Mouse (Mus musculus): ENCODE data around the gene Dgcr8.
"Not testable (repeated sequence)": the region's sequence is repeated elsewhere in the genome, so short reads cannot be mapped to it uniquely, and the experiment has no call there.

Gene Dgcr8

GRCm38 (mm10) chr16:18289067-18289588 is at the start of gene Dgcr8:
Dgcr8 (minus strand) TSS chr16:18289246.
- peak; percentile 99 for DNase-seq (ENCODE audit: inconsistent age in 2 of 2, low spot score in 1 of 2)

GRCm38 (mm10) chr16:18337261-18337660 is 48.2 kb upstream of the Dgcr8 start:
- peak; percentile 58 to 82 for DNase-seq (ENCODE audit: inconsistent age in 2 of 2, low spot score in 1 of 2)

GRCm38 (mm10) chr16:18335981-18336380 is 46.9 kb upstream of the Dgcr8 start:
- no peak for DNase-seq (ENCODE audit: inconsistent age in 2 of 2, low spot score in 1 of 2)

GRCm38 (mm10) chr16:18333976-18334375 is 44.9 kb upstream of the Dgcr8 start:
- peak; percentile 58 to 78 for DNase-seq (ENCODE audit: inconsistent age in 2 of 2, low spot score in 1 of 2)

GRCm38 (mm10) chr16:18328524-18328923 is 39.5 kb upstream of the Dgcr8 start:
- peak; percentile 19 to 31 for DNase-seq (ENCODE audit: inconsistent age in 2 of 2, low spot score in 1 of 2)

- DNase-seq (ENCODE audit: inconsistent age in 2 of 2, low spot score in 1 of 2): no peak
These were observed 38.9 kb upstream of the Dgcr8 start for GRCm38 (mm10) chr16:18327936-18328335.

- no peak for DNase-seq (ENCODE audit: inconsistent age in 2 of 2, low spot score in 1 of 2)
These were observed 36.7 kb upstream of the Dgcr8 start for GRCm38 (mm10) chr16:18325741-18326140.

GRCm38 (mm10) chr16:18324031-18324430 is 35.0 kb upstream of the Dgcr8 start:
- no peak for DNase-seq (ENCODE audit: inconsistent age in 2 of 2, low spot score in 1 of 2)

- no peak for DNase-seq (ENCODE audit: inconsistent age in 2 of 2, low spot score in 1 of 2)
These were observed 34.4 kb upstream of the Dgcr8 start for GRCm38 (mm10) chr16:18323460-18323859.

- DNase-seq (ENCODE audit: inconsistent age in 2 of 2, low spot score in 1 of 2): no peak
These were observed 32.4 kb upstream of the Dgcr8 start for GRCm38 (mm10) chr16:18321443-18321842.

- no peak for DNase-seq (ENCODE audit: inconsistent age in 2 of 2, low spot score in 1 of 2)
These were observed 29.9 kb upstream of the Dgcr8 start for GRCm38 (mm10) chr16:18318992-18319391.

GRCm38 (mm10) chr16:18308159-18308558 is 19.1 kb upstream of the Dgcr8 start:
- DNase-seq (ENCODE audit: inconsistent age in 2 of 2, low spot score in 1 of 2): no peak

GRCm38 (mm10) chr16:18289614-18290013 is 568 bp upstream of the Dgcr8 start:
- not testable (repeated sequence) for DNase-seq (ENCODE audit: inconsistent age in 2 of 2, low spot score in 1 of 2)

- no peak for DNase-seq (ENCODE audit: inconsistent age in 2 of 2, low spot score in 1 of 2)
These were observed 425 bp downstream of the Dgcr8 start for GRCm38 (mm10) chr16:18288581-18289061.

GRCm38 (mm10) chr16:18288166-18288565 is 880 bp downstream of the Dgcr8 start:
- peak; percentile 30 to 74 for DNase-seq (ENCODE audit: inconsistent age in 2 of 2, low spot score in 1 of 2)

GRCm38 (mm10) chr16:18275166-18275565 is 13.9 kb downstream of the Dgcr8 start:
- no peak for DNase-seq (ENCODE audit: inconsistent age in 2 of 2, low spot score in 1 of 2)

- DNase-seq (ENCODE audit: inconsistent age in 2 of 2, low spot score in 1 of 2): peak in 1 of 2 experiments; percentile 46
These were observed 20.9 kb downstream of the Dgcr8 start for GRCm38 (mm10) chr16:18268182-18268581.

GRCm38 (mm10) chr16:18265024-18265423 is 24.0 kb downstream of the Dgcr8 start:
- DNase-seq (ENCODE audit: inconsistent age in 2 of 2, low spot score in 1 of 2): no peak

- DNase-seq (ENCODE audit: inconsistent age in 2 of 2, low spot score in 1 of 2): no peak
These were observed 30.8 kb downstream of the Dgcr8 start, which contains the start of gene Gm49776 for GRCm38 (mm10) chr16:18258221-18258620. Gm49776 (minus strand) TSS chr16:18258321.

- DNase-seq (ENCODE audit: inconsistent age in 2 of 2, low spot score in 1 of 2): no peak
These were observed 35.2 kb downstream of the Dgcr8 start for GRCm38 (mm10) chr16:18253866-18254265.

- DNase-seq (ENCODE audit: inconsistent age in 2 of 2, low spot score in 1 of 2): peak in 1 of 2 experiments; percentile 22
These were observed 36.3 kb downstream of the Dgcr8 start for GRCm38 (mm10) chr16:18252736-18253135.

- peak in 1 of 2 experiments; percentile 57 for DNase-seq (ENCODE audit: inconsistent age in 2 of 2, low spot score in 1 of 2)
These were observed 37.9 kb downstream of the Dgcr8 start for GRCm38 (mm10) chr16:18250828-18251790.
